Mouse (Mus musculus): ENCODE measurements around the gene Chd1l.

Gene Chd1l

DNA sequence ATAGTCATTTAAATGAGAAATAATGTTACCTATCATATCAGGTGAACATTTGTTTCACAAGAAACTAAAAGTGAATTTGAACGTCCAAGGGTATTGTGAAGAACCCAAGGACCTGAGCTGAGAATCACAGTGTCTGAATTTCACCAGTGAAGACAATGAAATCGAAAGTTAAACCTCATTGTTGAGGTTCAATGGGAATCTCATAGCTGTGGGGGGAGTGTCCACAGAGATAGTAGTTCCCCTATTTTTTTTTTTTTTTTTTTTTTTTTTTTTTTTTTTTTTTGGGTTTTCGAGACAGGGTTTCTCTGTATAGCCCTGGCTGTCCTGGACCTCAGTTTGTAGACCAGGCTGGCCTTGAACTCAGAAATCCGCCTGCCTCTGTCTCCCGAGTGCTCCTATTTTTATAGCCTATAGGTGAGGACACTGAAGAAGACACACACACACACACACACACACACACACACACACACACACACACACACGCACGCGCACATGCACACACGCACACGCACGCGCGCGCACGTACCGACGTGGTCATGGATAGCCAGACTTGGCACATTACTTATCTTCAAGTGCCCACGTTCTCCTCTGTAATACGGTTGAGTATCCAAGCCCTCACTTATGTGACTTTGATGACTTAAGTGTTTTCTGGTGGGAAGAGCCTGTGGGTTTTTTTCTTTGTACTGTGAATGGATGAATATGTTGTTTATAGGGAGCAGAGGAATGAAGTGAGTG lies 7.3 kb upstream of the Chd1l start:
- no peak for DNase-seq

GRCm38 (mm10) chr3:97615933-97616332 lies 5.9 kb upstream of the Chd1l start:
- no peak for DNase-seq

DNA sequence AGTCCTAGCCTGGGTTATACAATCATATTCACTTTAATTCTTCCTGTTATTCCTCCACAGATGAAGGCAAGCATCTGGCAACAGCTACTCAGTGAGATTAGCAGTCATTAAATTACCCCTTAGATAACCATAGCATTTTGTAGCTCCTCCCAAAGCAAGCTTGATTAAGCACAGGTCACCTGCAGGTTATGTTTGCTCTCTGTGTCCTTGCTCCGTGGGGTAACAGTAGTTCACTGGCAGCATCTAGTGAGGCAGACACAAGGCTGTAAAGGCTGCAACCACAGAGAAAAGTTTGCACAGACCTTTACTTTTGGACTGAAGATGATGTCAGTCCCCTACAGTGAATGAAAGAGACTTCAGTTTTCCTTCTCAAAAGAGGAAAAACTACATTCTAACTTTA lies 5.2 kb upstream of the Chd1l start:
- no peak for DNase-seq

GRCm38 (mm10) chr3:97611021-97611420 lies 1.0 kb upstream of the Chd1l start:
- DNase-seq: no peak

DNA sequence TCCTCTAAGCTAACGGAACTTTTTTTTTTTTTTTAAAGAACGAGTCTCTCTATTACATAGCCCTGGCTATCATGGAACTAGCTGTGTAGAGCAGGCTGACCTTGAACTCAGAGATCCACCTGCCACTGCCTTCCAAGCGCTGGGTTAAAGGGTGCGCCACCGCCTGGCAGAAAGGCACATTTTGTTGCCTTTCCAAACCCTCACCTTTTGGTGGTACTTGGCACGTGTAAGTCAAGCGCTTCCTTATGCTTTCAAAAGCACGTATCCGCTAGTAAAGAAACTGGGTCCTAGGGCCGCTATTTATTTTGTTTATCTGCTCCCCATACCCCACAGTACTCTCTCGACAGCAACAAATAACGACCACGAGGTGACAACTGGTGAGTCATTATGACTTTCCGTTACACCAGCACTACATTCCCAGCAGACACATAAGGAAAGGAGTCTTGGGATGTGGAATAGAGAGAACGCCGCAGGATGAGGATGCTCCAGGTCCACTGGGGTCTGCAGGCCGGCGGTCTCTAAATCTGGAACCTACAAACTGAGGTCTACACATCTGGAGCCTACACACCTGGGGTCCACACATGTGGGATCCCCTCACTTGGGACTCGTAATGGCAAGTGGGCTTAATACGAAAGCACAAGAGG lies 680 bp downstream of the Chd1l start:
- peak; percentile 36 to 37 for DNase-seq

GRCm38 (mm10) chr3:97600050-97600832 lies 9.8 kb downstream of the Chd1l start:
- no peak for DNase-seq

- no peak for DNase-seq
Measured at GRCm38 (mm10) chr3:97596796-97597195, 13.2 kb downstream of the Chd1l start.

DNA sequence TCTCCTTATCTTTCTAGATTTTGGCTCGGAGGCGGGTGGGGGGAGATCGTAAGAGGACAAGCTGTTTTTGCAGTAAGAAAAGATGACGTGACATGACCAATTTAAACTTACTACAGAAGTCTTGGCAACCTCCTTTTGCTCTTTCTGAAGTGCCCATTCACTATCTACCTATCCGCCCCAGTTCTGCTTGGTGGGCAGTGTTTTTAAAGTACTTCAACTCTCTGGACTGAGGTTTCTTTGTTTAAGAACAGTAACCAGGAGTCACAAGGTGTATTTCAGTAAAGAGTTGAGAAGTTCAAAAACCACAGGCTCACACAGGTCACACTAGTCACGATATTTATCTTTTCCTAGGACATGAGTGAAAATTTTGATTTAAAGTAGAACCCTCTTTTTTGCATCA lies 14.9 kb downstream of the Chd1l start:
- DNase-seq: no peak

DNA sequence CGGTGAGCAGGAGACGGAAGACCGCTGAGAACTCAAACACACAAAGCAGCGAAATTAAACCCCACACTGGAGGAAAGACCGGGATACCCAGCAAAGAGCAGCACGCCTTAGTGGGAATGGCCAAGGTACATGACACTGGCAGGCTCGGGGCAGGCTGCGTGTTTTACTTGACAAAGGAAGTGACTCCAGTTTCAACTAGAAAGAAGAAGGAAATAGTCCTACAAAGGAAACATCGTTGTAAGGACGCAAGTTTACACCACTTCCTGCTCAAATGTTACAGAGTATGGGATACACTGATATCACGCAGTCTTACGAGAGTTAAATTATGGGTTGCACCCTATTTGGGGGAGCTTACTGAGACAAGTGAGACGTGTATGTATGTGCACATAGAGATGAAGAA lies 15.9 kb downstream of the Chd1l start:
- no peak for DNase-seq

- no peak for DNase-seq
Measured at GRCm38 (mm10) chr3:97593089-97593488, 16.9 kb downstream of the Chd1l start.

GRCm38 (mm10) chr3:97590699-97591098 lies 19.3 kb downstream of the Chd1l start:
- DNase-seq: no peak

- DNase-seq: no peak
Measured at GRCm38 (mm10) chr3:97587656-97588055, 22.3 kb downstream of the Chd1l start.

DNA sequence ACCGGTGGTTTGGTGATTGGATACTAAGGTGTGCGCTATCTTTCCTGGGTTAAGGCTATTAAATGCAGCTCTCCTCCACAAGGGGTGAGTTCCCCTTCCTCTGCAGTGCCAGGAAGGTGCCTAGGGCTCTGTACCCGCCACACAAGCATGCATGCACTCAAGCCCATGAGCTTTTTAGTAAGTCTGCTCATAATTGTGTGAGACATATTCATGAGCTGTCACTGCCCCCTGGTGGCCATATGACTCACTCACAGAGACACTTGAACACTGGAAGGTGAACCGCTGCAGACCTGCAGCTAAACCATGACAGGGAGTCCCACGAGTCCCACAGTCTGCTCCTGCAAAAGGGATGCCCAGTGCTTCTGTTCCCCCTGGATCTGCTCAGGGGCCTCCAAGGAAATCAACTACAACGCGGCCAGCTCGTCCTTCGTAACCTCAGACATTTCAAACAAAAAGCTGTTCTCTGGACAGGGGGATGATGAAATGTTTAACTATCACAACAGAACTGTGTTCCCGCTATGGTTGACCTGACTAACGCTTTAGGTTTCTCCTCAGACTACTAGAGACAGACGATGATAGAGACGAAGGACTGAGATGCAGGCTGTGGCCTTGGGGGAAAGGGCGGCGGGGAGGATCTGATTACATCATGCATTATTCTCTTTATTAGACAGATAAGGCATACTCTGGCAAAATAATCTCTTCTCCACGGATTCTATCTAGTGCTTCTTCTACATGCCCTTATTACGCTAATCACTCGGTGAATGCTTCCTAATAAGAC lies 24.4 kb downstream of the Chd1l start:
- DNase-seq: peak; percentile 75 to 78

DNA sequence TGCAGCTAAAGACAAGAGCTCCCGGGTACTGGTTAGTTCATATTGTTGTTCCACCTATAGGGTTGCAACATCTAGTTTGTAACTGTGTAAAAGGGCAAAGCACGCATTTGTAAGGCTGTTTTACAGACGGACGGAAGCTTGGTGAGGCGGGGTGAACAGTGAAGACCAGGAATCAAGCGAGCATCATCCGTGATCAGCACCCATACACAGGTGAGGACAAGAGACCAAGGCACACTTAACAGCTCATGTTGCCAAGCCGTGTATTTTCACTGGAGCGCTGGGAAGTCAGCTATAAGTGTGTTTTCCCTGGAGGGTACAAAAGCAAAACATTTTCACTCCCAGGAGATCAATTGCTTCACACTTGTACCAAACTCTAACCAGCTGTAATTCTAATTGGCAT lies 36.2 kb downstream of the Chd1l start:
- DNase-seq: no peak

DNA sequence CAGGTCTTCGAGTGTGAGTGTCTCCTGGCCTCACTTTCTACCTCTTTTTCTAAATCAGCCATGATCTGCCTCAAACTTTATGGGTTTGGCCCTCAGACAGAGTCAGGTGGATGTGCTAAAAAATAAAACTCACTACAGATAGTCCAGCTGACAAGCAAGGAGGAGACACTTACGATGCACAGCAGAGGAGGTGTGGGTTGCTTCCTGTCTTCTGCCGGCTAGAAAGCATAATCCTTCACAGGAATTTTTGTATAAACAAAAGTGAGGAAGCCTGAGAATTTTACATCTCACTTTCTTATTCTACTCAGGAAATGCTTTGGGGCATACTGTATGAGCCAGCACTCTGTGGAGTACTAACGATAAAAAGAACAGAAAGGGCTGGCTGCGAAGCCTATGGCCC lies 45.4 kb downstream of the Chd1l start:
- no peak for DNase-seq

DNA sequence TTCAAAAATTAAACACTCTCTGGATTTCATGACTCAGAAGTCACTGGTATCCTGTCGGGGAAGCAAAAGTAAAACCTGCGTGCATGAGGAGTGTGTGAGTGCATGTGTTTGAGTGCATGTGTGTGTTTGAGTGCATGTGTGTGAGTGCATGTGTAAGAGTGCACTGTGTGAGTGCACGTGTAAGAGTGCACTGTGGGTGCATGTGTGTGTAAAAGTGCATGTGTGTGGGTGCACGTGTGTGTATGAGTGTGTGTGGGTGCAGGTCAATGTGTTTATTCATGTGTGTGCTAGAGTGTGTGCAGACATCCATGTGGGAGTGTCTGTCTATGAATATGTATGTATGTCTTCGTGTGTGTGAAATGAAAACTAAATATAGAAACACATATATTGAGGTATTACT lies 51.4 kb downstream of the Chd1l start:
- DNase-seq: no peak

DNA sequence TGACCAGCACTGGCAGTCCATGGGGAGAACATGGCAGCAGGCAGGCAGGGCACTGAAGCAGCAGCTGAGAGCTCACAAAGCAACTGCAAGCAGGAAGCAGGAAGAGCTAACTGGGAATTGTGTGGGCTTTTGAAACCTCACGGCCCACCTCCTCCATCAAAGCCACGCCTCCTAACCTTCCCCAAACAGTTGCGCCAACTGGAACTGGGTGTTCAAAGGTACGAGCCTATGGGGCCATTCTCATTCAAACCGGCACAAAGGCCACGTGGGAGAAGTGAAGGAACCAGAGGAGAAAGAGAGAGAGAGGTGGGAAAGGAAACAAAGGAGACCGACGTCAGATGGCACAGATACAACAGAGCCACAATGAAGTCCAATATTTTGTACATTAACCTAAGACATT lies 63.8 kb downstream of the Chd1l start:
- no peak for DNase-seq

DNA sequence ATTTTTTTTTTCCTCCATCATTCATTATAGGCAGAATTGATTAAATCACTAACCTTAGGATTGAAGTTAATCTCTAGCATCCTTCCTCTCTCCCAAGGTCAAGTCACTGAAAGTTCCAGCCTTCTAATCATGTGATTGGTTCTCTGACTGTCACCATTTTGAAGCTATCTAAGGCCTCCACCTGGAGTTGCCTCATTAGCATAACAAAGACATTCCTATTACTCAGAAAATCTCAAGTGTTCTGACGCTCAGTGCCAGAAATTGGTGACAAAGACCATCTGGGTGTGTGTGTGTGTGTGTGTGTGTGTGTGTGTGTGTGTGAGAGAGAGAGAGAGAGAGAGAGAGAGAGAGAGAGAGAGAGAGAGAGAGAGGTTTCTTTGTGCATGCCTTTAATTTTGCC lies 69.8 kb downstream of the Chd1l start:
- DNase-seq: no peak

- no peak for DNase-seq
Measured at GRCm38 (mm10) chr3:97538634-97539033, 71.4 kb downstream of the Chd1l start.

DNA sequence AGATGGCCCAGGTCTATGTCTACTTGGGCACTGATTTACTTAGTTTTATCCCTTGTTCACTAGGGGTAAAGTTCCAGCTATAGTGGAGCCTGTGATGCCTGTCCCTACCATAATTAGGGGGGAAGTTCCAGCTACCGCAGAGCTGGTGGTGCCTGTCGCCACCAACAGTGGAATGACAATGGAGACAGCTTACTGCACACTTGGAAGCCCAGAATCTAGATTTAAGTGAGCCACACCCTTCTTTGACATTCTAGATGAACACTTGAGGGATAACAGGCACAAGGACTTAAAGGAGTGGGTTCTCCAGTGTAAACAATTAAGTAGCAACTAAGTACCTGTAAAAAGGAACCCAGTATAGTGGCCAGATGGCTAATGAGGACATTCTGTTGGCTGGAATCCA lies 73.0 kb downstream of the Chd1l start:
- no peak for DNase-seq

GRCm38 (mm10) chr3:97535660-97536059 lies 74.3 kb downstream of the Chd1l start:
- DNase-seq: no peak

DNA sequence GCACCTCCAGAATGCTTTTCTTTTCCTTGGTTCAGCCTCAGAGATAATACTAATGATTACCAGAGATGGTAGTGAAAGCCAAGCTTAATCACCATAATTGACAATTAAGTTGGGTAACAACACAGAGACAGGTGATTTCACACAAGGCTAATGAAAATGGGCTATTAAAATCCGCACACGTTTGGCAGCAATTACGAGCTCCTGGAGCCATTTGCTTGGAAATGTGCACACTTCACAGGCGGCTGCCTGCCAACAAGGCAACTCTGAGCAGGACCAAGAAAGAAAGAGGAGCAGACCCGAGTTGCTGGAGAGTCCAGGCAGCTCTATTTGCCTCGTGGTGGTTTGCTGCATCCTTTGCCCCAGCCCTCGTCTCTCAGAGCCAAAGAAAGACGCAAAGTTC lies 84.5 kb downstream of the Chd1l start:
- no peak for DNase-seq

DNA sequence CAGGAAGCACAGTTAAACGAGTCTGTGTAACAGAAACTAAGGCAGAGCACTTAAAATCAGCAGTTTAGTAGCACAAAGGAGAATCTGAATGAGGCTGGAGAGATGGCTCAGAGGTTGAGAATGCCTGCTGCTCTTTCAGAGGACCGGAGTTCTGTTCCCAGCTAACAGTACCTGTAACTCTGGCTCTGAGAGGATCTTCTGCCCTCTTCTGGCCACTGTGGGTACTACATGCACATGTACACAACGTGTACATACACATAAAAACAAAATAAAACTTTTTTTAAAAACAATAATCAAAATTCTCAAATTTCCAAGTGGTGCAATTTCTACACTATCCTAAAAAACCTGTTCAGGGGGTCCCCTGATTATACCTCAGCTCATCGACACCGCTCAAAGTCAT lies 85.2 kb downstream of the Chd1l start:
- no peak for DNase-seq

Measured in cerebellum, adult 18-20 months (tissue).